Mouse (Mus musculus): ENCODE results near the gene Ddx41. TPM values are rescaled to one million over a fixed set of nuclear protein-coding genes. Genes with fewer than 3 reads are reported as not detected.

Gene Ddx41
- polyA plus RNA-seq, 1 experiment from 2014 or later, result 58.8 TPM

DNA sequence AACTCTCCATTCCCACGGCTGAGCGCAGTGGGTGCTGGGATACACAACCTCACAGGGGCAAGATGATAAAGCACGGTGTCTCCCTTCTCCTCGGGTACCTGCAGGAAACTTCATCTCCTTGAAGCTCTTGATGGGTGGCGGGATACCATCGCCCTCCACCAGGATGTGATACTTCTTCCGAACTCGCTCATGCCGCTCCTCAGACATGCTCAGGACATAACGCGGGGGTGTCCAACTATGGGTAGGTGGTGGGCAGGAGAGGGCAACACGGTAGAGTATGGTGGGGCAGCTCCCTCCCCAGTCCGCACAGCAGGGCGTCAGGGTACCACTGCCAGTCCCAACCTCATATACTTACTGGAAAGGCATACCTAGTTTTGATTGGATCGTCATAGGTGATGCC, 1.3 kb downstream of the Ddx41 start:
- Histone ChIP-seq H3K4me3 (peak overlapping the region; percentile 72), H3K27ac (replicated peaks) (no peak overlapping the region), H3K9ac (peak overlapping the region; percentile 80), H3K4me2 (peak overlapping the region; percentile 93), H3K27me3 (no peaks in the 10 kb centered on the region), H3K4me1 (replicated peaks) (peaks cover 19% of the 10 kb centered on the region), H3K9me3 (no peaks in the 10 kb centered on the region), H3K36me3 (peaks cover 63% of the 10 kb centered on the region)
- no peak for ATAC-seq (ENCODE audit: low FRiP score, low read depth)
- 96% methylated on average over 15 of the region's 15 CpGs for WGBS

DNA sequence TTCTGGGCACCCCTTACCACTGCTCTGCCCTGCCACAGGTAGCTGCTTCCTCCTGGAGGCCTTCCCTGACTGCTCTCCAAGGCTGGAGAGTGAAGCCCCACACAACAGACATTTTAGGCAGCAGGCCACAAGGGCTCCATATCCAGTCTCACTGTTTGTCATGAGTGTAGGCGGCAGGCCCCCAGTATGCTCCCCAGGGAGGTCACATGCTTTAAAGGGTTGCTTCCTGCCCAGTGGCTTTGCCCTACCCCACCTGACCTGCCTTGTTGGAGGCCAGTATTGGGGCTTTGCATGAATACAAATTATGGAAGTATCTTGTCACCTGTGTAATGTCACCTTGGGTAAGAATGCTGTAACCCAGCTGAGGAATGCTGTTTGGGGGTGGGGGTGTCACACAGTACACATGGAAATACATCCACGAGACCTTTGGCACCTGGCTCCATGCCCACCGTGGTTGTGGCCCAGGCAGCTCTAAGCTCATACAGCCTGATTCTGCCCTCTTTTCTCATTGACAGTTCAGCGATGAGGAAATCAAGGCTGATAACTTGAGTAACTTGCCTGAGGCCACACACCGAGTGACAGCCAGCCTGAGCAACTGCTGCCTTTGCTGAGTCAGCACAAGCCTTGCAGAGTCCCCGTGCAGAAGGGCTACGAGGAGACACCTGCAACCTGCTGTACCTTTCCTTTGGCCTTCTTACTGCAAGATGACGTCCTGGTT, 7.1 kb downstream of the Ddx41 start, which contains the start of gene Dok3:
Gene Dok3 (minus strand): TSS at position 99 of the 718 bp plus-strand sequence.
- Histone ChIP-seq H3K27ac (replicated peaks) (no peak within 1 kb of the TSS), H3K4me2 (no peak within 1 kb of the TSS), H3K27me3 (no peaks in the 10 kb centered on the region), H3K4me3 (no peak within 1 kb of the TSS), H3K4me1 (replicated peaks) (no peaks in the 10 kb centered on the region), H3K9ac (no peak within 1 kb of the TSS), H3K9me3 (no peaks in the 10 kb centered on the region), H3K36me3 (peaks cover 43% of the 10 kb centered on the region)
- 83% methylated on average over 8 of the region's 8 CpGs for WGBS
- ATAC-seq (ENCODE audit: low FRiP score, low read depth), result no peak

DNA sequence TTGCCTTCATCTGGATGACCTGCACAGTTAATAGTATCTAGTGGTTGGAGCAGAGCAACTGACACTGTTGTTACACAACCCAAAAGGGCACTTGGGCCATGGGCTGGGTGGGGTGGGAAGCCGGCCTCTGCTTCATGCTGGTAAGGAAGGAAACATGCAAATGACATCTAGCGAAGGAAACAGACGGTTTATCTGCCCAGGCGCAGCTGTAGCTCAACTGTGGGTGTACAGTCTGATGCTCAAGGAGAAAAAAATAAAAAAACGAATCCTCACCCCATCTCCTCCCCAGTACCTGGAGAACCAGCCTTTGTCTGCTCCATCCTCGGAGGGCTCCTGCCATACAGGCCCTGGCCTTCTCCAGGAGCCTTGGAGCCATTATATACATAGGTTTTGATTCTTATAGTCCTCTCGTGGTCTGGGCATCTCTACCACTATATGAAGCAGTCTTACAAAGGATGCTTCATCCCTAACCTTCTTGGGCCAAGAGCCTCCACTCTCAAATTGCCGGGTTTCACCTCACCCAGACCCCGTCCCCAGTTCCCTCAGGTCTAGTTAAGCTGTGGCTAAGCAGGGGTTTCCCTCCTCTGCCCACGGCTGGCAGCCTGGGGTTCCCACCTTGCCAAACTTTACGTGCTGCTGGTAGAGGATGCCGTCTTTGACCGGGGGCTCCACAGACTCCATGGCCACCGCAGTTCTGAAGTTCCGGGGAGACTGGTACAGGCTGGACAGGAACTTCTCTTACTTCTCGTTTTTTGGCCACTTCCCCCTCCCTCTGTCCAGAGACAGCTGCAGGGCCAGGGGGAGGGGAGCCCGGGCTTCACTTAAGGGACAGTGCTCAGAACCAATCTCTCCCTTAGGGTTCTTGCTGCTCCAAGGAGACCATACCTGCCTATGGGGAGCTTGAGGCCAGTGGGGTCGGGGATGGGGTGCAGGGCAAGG, 8.4 kb downstream of the Ddx41 start:
- WGBS, result 84% methylated on average over 18 of the region's 18 CpGs
- H3K9ac ChIP-seq, result no peak overlapping the region
- ATAC-seq (ENCODE audit: low FRiP score, low read depth), result no peak
- H3K4me1 ChIP-seq (replicated peaks), result no peaks in the 10 kb centered on the region
- no peaks in the 10 kb centered on the region for H3K27me3 ChIP-seq
- no peak overlapping the region for H3K27ac ChIP-seq (replicated peaks)
- H3K4me2 ChIP-seq, result no peak overlapping the region
- H3K9me3 ChIP-seq, result no peaks in the 10 kb centered on the region
- H3K36me3 ChIP-seq, result peaks cover 33% of the 10 kb centered on the region
- no peak overlapping the region for H3K4me3 ChIP-seq

DNA sequence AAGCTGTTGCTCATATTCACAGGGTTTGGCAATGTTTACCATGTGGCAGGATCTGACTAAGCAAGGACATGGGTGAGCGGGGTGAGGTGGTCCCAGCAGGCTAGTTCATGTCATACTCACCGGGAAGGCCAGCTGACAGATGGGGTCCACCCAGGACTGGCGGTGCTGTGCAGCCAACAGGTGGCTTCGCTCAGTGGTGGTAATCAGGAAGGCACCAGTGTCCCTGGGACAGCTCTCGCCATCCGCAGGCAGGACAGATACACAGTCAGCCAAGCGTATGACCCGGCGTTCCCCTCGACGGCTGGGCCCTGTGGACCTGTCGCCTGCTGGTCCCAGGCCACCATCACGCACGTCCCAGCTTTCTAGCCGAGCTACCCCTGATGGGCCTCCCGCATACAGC, 9.2 kb downstream of the Ddx41 start:
- no peaks in the 10 kb centered on the region for H3K9me3 ChIP-seq
- no peak overlapping the region for H3K4me2 ChIP-seq
- no peak overlapping the region for H3K27ac ChIP-seq (replicated peaks)
- no peak overlapping the region for H3K4me3 ChIP-seq
- 76% methylated on average over 16 of the region's 16 CpGs for WGBS
- 0 out of 2 replicates have a peak, but pooled peaks have one; percentile 12 for ATAC-seq (ENCODE audit: low FRiP score, low read depth)
- H3K9ac ChIP-seq, result no peak overlapping the region
- H3K36me3 ChIP-seq, result peaks cover 27% of the 10 kb centered on the region
- H3K4me1 ChIP-seq (replicated peaks), result no peaks in the 10 kb centered on the region
- H3K27me3 ChIP-seq, result no peaks in the 10 kb centered on the region

DNA sequence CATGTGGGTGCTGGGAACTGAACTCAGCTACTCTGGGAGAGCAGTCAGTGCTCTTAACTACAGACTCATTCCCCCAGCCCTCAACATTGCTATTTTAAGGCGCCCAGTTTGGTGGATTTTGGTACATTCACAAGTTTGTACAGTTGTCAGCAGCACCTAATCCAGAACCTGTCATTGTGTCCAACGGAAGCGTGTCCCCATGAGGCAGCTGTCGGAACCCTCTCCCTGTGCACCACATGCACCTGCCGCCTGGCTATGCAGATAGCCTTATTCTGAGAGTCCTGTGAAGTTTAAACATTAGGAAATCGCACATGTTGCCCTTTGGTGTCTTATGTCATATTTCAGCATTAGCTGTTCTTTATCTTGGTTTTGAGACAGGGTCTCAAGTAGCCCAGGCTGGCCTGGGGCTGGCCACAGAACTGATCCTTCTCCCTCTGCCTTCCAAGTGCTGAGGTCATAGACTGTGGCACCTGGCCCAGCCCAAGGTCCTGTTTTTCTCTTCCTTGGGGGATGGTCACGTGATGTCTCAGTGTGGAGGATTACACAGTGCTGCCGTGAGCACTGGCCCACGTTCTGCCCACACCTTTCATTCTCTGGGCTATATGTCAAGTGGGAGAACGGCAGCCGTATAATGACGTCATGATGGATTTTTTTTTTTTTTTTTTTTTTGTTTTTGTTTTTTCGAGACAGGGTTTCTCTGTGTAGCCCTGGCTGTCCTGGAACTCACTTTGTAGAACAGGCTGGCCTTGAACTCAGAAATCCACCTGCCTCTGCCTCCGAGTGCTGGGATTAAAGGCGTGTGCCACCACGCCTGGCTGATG, 10.5 kb downstream of the Ddx41 start:
- Histone ChIP-seq H3K4me1 (replicated peaks) (no peaks in the 10 kb centered on the region), H3K4me2 (no peak overlapping the region), H3K4me3 (no peak overlapping the region), H3K9me3 (no peaks in the 10 kb centered on the region), H3K36me3 (peaks cover 15% of the 10 kb centered on the region), H3K27ac (replicated peaks) (no peak overlapping the region), H3K9ac (no peak overlapping the region), H3K27me3 (no peaks in the 10 kb centered on the region)
- 86% methylated on average over 16 of the region's 16 CpGs for WGBS
- no peak for ATAC-seq (ENCODE audit: low FRiP score, low read depth)

DNA sequence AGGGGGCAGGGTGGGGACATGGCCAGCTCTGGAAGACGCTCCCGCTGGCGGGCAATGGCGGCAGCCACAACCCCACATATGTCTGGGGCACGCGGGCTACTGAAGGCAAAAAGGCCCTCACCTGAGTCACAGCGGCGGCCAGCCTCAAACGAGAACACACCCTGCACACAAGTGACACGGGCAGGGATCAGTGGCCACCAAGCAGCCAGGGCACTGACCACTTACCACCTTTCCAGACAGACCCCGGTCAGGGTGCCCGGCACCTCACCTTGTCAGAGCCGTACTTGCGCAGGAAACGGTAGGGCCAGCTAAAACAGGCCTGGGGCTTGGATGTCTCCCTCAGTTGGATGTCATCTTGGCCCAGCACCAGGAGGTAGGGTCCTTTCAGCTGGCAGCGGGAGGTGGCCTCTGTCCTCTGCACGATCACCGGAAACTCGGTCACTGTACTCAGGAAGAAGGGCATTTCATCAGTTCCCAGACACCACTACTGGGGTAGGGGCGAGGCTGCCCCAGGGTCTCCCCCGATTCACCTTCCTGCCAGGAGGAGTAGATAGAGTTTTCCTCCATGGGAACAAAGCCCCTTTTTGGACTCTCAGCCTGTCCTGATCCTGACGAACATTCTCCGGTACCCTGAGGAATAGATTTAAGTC, 12.4 kb downstream of the Ddx41 start:
- Histone ChIP-seq H3K9me3 (no peaks in the 10 kb centered on the region), H3K4me2 (no peak overlapping the region), H3K36me3 (no peaks in the 10 kb centered on the region), H3K27ac (replicated peaks) (no peak overlapping the region), H3K9ac (no peak overlapping the region), H3K4me1 (replicated peaks) (no peaks in the 10 kb centered on the region), H3K4me3 (no peak overlapping the region), H3K27me3 (no peaks in the 10 kb centered on the region)
- 90% methylated on average over 23 of the region's 23 CpGs for WGBS
- no peak for ATAC-seq (ENCODE audit: low FRiP score, low read depth)

DNA sequence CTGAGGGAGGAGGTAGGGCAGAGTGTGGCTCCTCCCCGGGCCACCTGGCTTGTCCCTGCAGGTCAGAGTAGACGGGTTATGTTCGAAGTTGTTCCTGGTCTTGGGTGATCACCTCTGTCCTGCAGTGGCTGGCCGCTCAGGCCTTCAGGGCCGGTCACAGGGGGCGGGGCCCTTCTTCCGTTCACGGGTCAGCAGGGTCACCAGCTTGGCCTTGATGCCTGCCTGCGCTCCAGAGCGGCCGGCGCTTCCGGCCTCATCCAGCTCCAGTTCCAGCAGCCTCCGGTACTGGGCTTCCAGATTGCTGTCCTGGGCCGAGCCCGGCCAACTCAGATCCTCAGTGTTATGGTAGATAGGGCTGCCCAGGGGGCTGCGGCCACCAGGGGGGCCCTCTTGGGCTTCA, 13.2 kb downstream of the Ddx41 start:
- Histone ChIP-seq H3K4me2 (no peak overlapping the region), H3K27me3 (no peaks in the 10 kb centered on the region), H3K27ac (replicated peaks) (no peak overlapping the region), H3K36me3 (no peaks in the 10 kb centered on the region), H3K9me3 (no peaks in the 10 kb centered on the region), H3K4me1 (replicated peaks) (no peaks in the 10 kb centered on the region), H3K9ac (no peak overlapping the region), H3K4me3 (no peak overlapping the region)
- ATAC-seq (ENCODE audit: low FRiP score, low read depth), result no peak
- 68% methylated on average over 17 of the region's 17 CpGs for WGBS

- 63% methylated on average over 8 of the region's 8 CpGs for WGBS
Observed at GRCm38 (mm10) chr13:55522730-55523129, 13.7 kb downstream of the Ddx41 start.

GRCm38 (mm10) chr13:55519606-55520005, 16.9 kb downstream of the Ddx41 start:
- H3K4me3 ChIP-seq, result no peak overlapping the region
- no peaks in the 10 kb centered on the region for H3K9me3 ChIP-seq
- no peak overlapping the region for H3K4me2 ChIP-seq
- 83% methylated on average over 4 of the region's 4 CpGs for WGBS
- H3K36me3 ChIP-seq, result no peaks in the 10 kb centered on the region
- H3K27ac ChIP-seq (replicated peaks), result no peak overlapping the region
- no peak for ATAC-seq (ENCODE audit: low FRiP score, low read depth)
- H3K4me1 ChIP-seq (replicated peaks), result no peaks in the 10 kb centered on the region
- H3K9ac ChIP-seq, result no peak overlapping the region
- no peaks in the 10 kb centered on the region for H3K27me3 ChIP-seq

More at GRCm38 (mm10) chr13:55522730-55523129, 13.7 kb downstream of the Ddx41 start:
- H3K9ac ChIP-seq, result no peak overlapping the region
- no peaks in the 10 kb centered on the region for H3K9me3 ChIP-seq
- H3K36me3 ChIP-seq, result no peaks in the 10 kb centered on the region
- no peak for ATAC-seq (ENCODE audit: low FRiP score, low read depth)
- H3K27ac ChIP-seq (replicated peaks), result no peak overlapping the region
- H3K4me2 ChIP-seq, result no peak overlapping the region
- H3K4me3 ChIP-seq, result no peak overlapping the region
- no peaks in the 10 kb centered on the region for H3K27me3 ChIP-seq
- no peaks in the 10 kb centered on the region for H3K4me1 ChIP-seq (replicated peaks)

DNA sequence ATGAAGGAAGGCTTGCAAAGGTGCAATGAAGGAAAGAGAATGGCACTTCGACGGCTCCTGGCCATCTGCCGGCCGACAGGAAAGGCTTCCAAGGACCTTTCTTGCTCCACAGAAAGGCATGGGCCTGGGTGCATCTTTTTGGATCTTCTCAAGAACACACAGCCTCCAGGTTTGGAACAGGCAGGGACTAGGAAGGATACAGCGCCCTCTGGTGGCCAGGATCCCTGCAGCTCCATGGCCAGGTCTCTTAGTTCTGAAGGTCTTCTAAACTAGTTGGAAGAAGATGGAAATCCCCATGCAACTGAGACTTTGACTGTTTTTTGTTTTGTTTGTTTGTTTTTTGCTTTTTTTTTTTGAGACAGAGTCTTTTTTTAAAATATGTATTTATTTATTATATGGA, 19.5 kb downstream of the Ddx41 start:
- Histone ChIP-seq H3K4me2 (no peak overlapping the region), H3K4me1 (replicated peaks) (peaks cover 13% of the 10 kb centered on the region), H3K9me3 (no peaks in the 10 kb centered on the region), H3K9ac (no peak overlapping the region), H3K4me3 (no peak overlapping the region), H3K36me3 (no peaks in the 10 kb centered on the region), H3K27me3 (no peaks in the 10 kb centered on the region), H3K27ac (replicated peaks) (no peak overlapping the region)
- 6% methylated on average over 5 of the region's 5 CpGs for WGBS
- no peak for ATAC-seq (ENCODE audit: low FRiP score, low read depth)

DNA sequence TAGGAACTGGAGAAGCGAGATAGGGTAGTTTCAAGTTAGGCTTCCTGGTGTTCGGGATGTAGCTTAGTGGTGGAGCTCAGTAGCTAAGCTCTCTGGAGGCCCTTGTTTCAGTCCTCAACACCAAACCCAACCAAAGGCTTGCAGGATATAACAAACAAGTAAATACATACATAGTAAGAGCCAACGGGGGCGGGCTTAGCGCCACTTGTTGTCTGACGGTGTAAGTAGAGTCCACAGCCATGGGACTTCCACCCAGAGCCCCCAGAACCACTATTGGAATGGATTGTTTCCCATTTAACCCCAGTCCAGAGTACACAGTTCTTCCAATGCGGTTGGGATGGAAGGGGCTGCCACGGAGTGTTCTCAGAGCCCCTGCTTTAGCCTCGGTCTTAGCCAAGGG, 22.6 kb downstream of the Ddx41 start:
- H3K36me3 ChIP-seq, result no peaks in the 10 kb centered on the region
- peak overlapping the region; percentile 85 for H3K4me3 ChIP-seq
- H3K4me2 ChIP-seq, result peak overlapping the region; percentile 79
- no peaks in the 10 kb centered on the region for H3K9me3 ChIP-seq
- H3K4me1 ChIP-seq (replicated peaks), result peaks cover 30% of the 10 kb centered on the region
- no peak overlapping the region for H3K27ac ChIP-seq (replicated peaks)
- WGBS, result 32% methylated on average over 9 of the region's 9 CpGs
- ATAC-seq (ENCODE audit: low FRiP score, low read depth), result no peak
- H3K27me3 ChIP-seq, result no peaks in the 10 kb centered on the region
- no peak overlapping the region for H3K9ac ChIP-seq

Data from hindbrain, embryonic 15.5 days (tissue).